Comparison of ENCODE assay signal across 28 mouse cellular contexts in the genomic region with DNA sequence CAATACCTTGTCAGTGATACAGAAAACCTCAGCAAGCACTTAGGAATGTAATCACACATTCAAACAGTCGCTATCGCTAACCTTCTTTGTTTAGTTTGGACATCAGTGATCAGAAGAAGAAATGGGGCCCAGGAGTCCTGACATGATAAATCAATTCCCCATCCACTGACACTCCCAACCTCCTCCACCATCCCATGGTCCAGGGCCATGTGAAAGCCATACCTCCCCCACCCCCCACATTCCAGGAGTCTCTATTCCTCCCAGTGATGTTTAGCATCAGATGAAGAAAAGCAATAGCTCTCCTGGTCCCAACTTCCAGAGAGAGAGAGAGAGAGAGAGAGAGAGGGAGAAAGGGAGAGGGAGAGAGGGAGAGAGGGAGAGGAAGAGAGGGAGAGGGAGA. TPM values are rescaled to one million over a fixed set of nuclear protein-coding genes. Genes with fewer than 3 reads are reported as not detected.
DNase-seq lines count a peak whose midpoint lies in the region; ATAC-seq lines count a peak whose summit lies in the region.
"Had no signal": no experiment of that assay in that cellular context is flagged by ENCODE, and none has a peak within 500 bp of the region (broad histone marks: within the 10 kb centered on the region; RNA-seq: fewer than 3 reads in every experiment).

No protein-coding gene starts in this region.

- intact Hi-C loops in left cerebral cortex, postnatal 10 days (cut with DNase I) = no loop called here

- no peaks in the 10 kb centered on the region for H3K9me3 ChIP-seq in forebrain, embryonic 11.5 days (ENCODE audit: control insufficient read depth, low read length)
- no peaks in the 10 kb centered on the region for H3K9me3 ChIP-seq in forebrain, embryonic 13.5 days (replicated peaks)
- H3K9me3 ChIP-seq in kidney, embryonic 15.5 days (replicated peaks) = no peaks in the 10 kb centered on the region
- no peaks in the 10 kb centered on the region for H3K9me3 ChIP-seq in embryonic facial prominence, embryonic 10.5 days
- H3K9me3 ChIP-seq in forebrain, embryonic 16.5 days (ENCODE audit: control insufficient read depth, low read length) = no peaks in the 10 kb centered on the region
- H3K9me3 ChIP-seq: embryonic facial prominence, embryonic 15.5 days; hindbrain, embryonic 15.5 days; limb, embryonic 15.5 days; liver, embryonic 13.5 days had no signal

- WGBS in forebrain, embryonic 11.5 days = 81% methylated on average over 2 of the region's 2 CpGs
- 90% methylated on average over 2 of the region's 2 CpGs for WGBS in forebrain, embryonic 13.5 days
- 29% methylated on average over 2 of the region's 2 CpGs for WGBS in kidney, embryonic 15.5 days
- 75% methylated on average over 2 of the region's 2 CpGs for WGBS in embryonic facial prominence, embryonic 10.5 days
- WGBS in forebrain, embryonic 16.5 days = 84% methylated on average over 2 of the region's 2 CpGs

- no peak overlapping the region for H3K9ac ChIP-seq in forebrain, embryonic 11.5 days (ENCODE audit: low read length)
- no peak overlapping the region for H3K9ac ChIP-seq in forebrain, embryonic 13.5 days
- H3K9ac ChIP-seq in kidney, embryonic 15.5 days = no peak overlapping the region
- H3K9ac ChIP-seq in forebrain, embryonic 16.5 days (replicated peaks; ENCODE audit: low read depth, low read length) = no peak overlapping the region
- H3K9ac ChIP-seq: embryonic facial prominence, embryonic 15.5 days; hindbrain, embryonic 15.5 days; limb, embryonic 15.5 days; liver, embryonic 13.5 days had no signal

- H3K27ac ChIP-seq in forebrain, embryonic 11.5 days (ENCODE audit: low read depth, low read length) = no peak overlapping the region
- no peak overlapping the region; the same call in 1 of the 2 replicates for H3K27ac ChIP-seq in forebrain, embryonic 13.5 days
- H3K27ac ChIP-seq in kidney, embryonic 15.5 days = peak overlapping the region; percentile 54
- peak overlapping the region; percentile 65 for H3K27ac ChIP-seq in embryonic facial prominence, embryonic 10.5 days (replicated peaks)
- 0 out of 2 replicates have a peak overlapping the region, but pooled peaks have one; percentile 1 for H3K27ac ChIP-seq in forebrain, embryonic 16.5 days (ENCODE audit: low read length)
- H3K27ac ChIP-seq: embryonic facial prominence, embryonic 15.5 days; gastrocnemius, adult 2 months; hindbrain, embryonic 15.5 days; limb, embryonic 15.5 days; liver, embryonic 13.5 days had no signal

- DNase-seq in forebrain, embryonic 11.5 days (ENCODE audit: low spot score) = peak; percentile 23
- no peak for DNase-seq in kidney, postnatal 36 days
- DNase-seq in embryonic facial prominence, embryonic 10.5 days (ENCODE audit: low spot score) = no peak
- no peak for DNase-seq in left cerebral cortex, postnatal 10 days (ENCODE audit: extremely low spot score in 1 of 2, low spot score in 2 of 2)
- no peak for DNase-seq in frontal cortex, postnatal 10 days (ENCODE audit: low spot score in 2 of 2)
- DNase-seq: adrenal gland, postnatal 10 days; cerebellum, adult 11 months; cerebellum, adult 9-10 months; cerebellum, postnatal 36 days; embryo, embryonic 11 days; gastrocnemius, adult 2 months; heart, postnatal 4 days; kidney, adult 18-20 months; kidney, postnatal 14 days; left cerebral cortex, postnatal 4 days; liver, embryonic 13.5 days; lung, adult 18-20 months; lung, postnatal 14 days; spleen, adult 18-20 months; thymus, postnatal 14 days had no signal

- no peak overlapping the region for H3K4me2 ChIP-seq in forebrain, embryonic 11.5 days (ENCODE audit: low read depth, low read length, severe bottlenecking)
- H3K4me2 ChIP-seq in forebrain, embryonic 13.5 days = no peak overlapping the region
- H3K4me2 ChIP-seq in kidney, embryonic 15.5 days = no peak overlapping the region
- H3K4me2 ChIP-seq in forebrain, embryonic 16.5 days (ENCODE audit: low read length) = no peak overlapping the region
- H3K4me2 ChIP-seq: embryonic facial prominence, embryonic 15.5 days; hindbrain, embryonic 15.5 days; limb, embryonic 15.5 days; liver, embryonic 13.5 days had no signal

- H3K36me3 ChIP-seq in forebrain, embryonic 11.5 days (ENCODE audit: control insufficient read depth, insufficient read depth, low read length) = no peaks in the 10 kb centered on the region; the same call in 1 of the 2 replicates
- peaks cover 38% of the 10 kb centered on the region for H3K36me3 ChIP-seq in forebrain, embryonic 13.5 days (ENCODE audit: poor library complexity, severe bottlenecking)
- peaks cover 32% of the 10 kb centered on the region for H3K36me3 ChIP-seq in kidney, embryonic 15.5 days
- peaks cover 54% of the 10 kb centered on the region for H3K36me3 ChIP-seq in embryonic facial prominence, embryonic 10.5 days (replicated peaks)
- H3K36me3 ChIP-seq in forebrain, embryonic 16.5 days (ENCODE audit: control insufficient read depth, insufficient read depth) = 0 out of 2 replicates have a peak, but pooled peaks cover 3% of the 10 kb centered on the region
- H3K36me3 ChIP-seq: embryonic facial prominence, embryonic 15.5 days; G1E; hindbrain, embryonic 15.5 days; liver, embryonic 13.5 days had no signal

- H3K27me3 ChIP-seq in forebrain, embryonic 11.5 days (ENCODE audit: control insufficient read depth, insufficient read depth, low read length) = no peaks in the 10 kb centered on the region
- H3K27me3 ChIP-seq in forebrain, embryonic 13.5 days = no peaks in the 10 kb centered on the region
- no peaks in the 10 kb centered on the region for H3K27me3 ChIP-seq in kidney, embryonic 15.5 days
- H3K27me3 ChIP-seq in embryonic facial prominence, embryonic 10.5 days (replicated peaks; ENCODE audit: low read depth, poor library complexity, severe bottlenecking) = no peaks in the 10 kb centered on the region
- no peaks in the 10 kb centered on the region for H3K27me3 ChIP-seq in forebrain, embryonic 16.5 days (replicated peaks; ENCODE audit: control insufficient read depth, insufficient read depth, low read length)
- H3K27me3 ChIP-seq: embryonic facial prominence, embryonic 15.5 days; hindbrain, embryonic 15.5 days; limb, embryonic 15.5 days; liver, embryonic 13.5 days had no signal

- H3K4me1 ChIP-seq in forebrain, embryonic 11.5 days (replicated peaks; ENCODE audit: control insufficient read depth, insufficient read depth, low read length) = peaks cover 13% of the 10 kb centered on the region
- H3K4me1 ChIP-seq in forebrain, embryonic 13.5 days = peaks cover 65% of the 10 kb centered on the region
- H3K4me1 ChIP-seq in kidney, embryonic 15.5 days = peaks cover 69% of the 10 kb centered on the region
- H3K4me1 ChIP-seq in embryonic facial prominence, embryonic 10.5 days = peaks cover 69% of the 10 kb centered on the region
- peaks cover 49% of the 10 kb centered on the region for H3K4me1 ChIP-seq in forebrain, embryonic 16.5 days (replicated peaks; ENCODE audit: control insufficient read depth, insufficient read depth, low read length)
- H3K4me1 ChIP-seq: liver, embryonic 13.5 days had no signal

- no peak overlapping the region for H3K4me3 ChIP-seq in forebrain, embryonic 11.5 days (ENCODE audit: low read depth, low read length)
- no peak overlapping the region for H3K4me3 ChIP-seq in forebrain, embryonic 13.5 days
- H3K4me3 ChIP-seq in kidney, embryonic 15.5 days (replicated peaks) = no peak overlapping the region
- H3K4me3 ChIP-seq in embryonic facial prominence, embryonic 10.5 days = 0 out of 2 replicates have a peak overlapping the region, but pooled peaks have one; percentile 3
- H3K4me3 ChIP-seq in forebrain, embryonic 16.5 days (replicated peaks; ENCODE audit: low read length) = no peak overlapping the region
- H3K4me3 ChIP-seq: embryonic facial prominence, embryonic 15.5 days; gastrocnemius, adult 2 months; hindbrain, embryonic 15.5 days; limb, embryonic 15.5 days; liver, embryonic 13.5 days had no signal

- no peak for ATAC-seq in forebrain, embryonic 11.5 days (replicated peaks; ENCODE audit: low FRiP score)
- ATAC-seq in forebrain, embryonic 13.5 days = no peak
- ATAC-seq in kidney, embryonic 15.5 days (replicated peaks; ENCODE audit: low FRiP score) = peak; percentile 71
- no peak for ATAC-seq in forebrain, embryonic 16.5 days
- ATAC-seq: inflammation-experienced regulatory T-cells, adult 6 months had no signal

RNA-seq across cellular contexts. Expression of a gene that starts 28.5 kb away (rescaled TPM):
- polyA plus RNA-seq in forebrain, embryonic 11.5 days (2014; fragmentation: Nextera tagmentation; extraction: Ambion mirVana) = 45.8 and 51.1 TPM in 2 replicates
- polyA plus RNA-seq in forebrain, embryonic 13.5 days (2015; fragmentation: Nextera tagmentation; extraction: Ambion mirVana) = 72.2 and 78.9 TPM in 2 replicates
- 81.9 and 84.5 TPM in 2 replicates for polyA plus RNA-seq in kidney, embryonic 15.5 days (2015; fragmentation: Nextera tagmentation; extraction: Ambion mirVana)
- polyA plus RNA-seq in embryonic facial prominence, embryonic 10.5 days (2016; fragmentation: Nextera tagmentation; extraction: Ambion mirVana) = 37.2 and 41.6 TPM in 2 replicates
- polyA plus RNA-seq in forebrain, embryonic 16.5 days (2015; fragmentation: Nextera tagmentation; extraction: Ambion mirVana) = 82.9 and 91.2 TPM in 2 replicates
- 100 to 1,000 TPM; 164 to 181 TPM for total RNA-seq in left cerebral cortex, postnatal 10 days (2021)
- polyA plus RNA-seq: G1E had no signal

Comparison
In these comparisons a context has a peak if more than half of its experiments do, and no peak if none do; other contexts are left out.
1. H3K27ac ChIP-seq: peak in kidney, embryonic 15.5 days (single experiment), embryonic facial prominence, embryonic 10.5 days (single experiment) and forebrain, embryonic 16.5 days (single experiment); none in forebrain, embryonic 11.5 days (single experiment) and forebrain, embryonic 13.5 days (single experiment).